Mouse (Mus musculus): ENCODE results near the gene Lpar4.

Lpar4 gene

DNA sequence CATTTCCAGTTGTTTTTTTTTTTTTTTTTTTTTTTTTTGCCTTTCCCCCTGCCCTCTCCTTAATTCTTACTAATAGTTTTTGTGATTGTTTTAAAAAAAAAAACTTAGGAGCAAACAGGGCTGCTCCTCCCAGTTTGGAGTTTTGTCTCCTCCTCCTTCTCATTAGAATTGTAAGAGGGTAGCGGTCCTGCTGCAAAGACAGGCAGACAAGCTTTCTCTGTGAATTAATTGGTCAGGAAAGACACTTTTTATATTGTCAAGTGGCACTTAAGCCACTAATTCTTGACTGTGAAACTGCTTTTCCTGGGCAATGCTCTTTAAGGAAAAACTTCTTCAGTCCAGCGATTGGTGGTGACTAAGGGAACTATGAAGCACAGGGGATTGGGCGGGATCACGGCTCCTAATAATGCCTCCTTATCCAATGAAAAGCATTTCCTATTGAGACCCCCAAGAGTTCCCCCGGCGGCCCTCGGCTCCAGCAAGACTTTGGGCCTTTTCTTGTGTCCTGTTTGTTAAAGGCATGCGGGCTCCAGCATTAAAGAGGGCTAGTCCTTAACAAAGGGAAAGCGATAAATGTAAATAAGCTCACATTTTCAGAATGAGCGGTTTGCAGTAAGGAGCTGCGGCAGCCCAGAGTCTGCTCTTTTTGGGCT, at the start of gene Lpar4:
TSS of gene Lpar4 (plus strand) at position 451 of the 653 bp plus-strand sequence.
- DNase-seq = no peak

DNA sequence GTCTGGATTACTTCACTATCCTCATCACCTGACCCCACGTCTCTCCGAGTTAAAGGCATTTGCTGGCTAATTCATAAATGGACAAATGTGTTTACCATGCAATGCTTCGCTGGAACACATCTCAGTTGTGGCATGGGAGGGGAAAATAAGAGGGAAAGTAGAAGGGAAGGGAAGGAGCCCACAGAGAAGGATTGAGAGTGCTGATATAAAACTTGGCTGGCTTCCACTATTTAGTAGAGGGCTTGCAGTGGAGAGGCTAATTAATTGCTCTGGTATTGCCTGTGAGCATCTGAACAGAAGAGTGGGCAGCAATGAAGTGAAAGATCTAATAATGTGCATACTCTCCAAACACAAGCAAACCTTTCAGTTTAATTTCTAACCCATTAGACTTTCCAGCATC, 49.0 kb upstream of the Lpar4 start:
- no peak for DNase-seq

DNA sequence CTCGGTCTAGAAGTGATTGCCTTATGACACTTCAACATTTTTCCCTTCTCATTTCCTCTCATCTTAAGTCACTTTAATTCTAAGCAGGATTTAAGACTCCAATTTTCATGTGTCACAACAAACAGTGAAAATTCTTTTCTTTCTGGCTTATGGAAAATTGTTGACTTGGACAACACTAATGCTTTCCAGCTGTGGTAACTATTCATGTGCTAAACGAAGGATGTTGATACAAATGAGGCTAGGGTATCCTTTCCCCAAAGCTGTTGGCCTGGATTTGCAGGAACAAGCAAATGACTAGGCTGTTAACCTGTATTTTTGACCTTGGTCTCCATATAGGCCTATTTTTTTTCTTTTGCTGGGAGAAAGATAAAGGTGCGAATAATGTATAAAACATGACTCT, 48.5 kb upstream of the Lpar4 start:
- no peak for DNase-seq

DNA sequence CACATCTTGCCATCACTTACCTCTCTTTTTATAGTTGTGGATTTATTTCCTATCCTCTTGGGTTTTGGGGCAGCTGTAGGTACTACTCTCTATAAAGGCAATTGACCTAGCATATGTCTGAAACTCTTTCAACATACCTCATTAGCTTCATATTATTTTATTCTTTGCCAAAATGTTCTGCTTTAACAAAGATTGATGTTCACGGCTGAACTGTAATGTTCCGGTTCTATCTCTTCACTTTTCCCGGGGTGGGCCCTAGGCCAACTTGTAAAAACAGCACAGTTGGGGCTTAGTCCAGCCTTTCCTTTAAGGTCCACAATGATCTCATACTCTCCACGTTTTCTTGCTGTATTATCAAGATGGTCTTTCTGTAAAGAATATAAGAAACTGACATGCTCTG, 48.1 kb upstream of the Lpar4 start:
- DNase-seq = no peak

- no peak for DNase-seq
These were observed 22.6 kb upstream of the Lpar4 start for GRCm38 (mm10) chrX:106897707-106898275.

GRCm38 (mm10) chrX:106920828-106921619, 599 bp downstream of the Lpar4 start:
- DNase-seq = peak; percentile 8

DNA sequence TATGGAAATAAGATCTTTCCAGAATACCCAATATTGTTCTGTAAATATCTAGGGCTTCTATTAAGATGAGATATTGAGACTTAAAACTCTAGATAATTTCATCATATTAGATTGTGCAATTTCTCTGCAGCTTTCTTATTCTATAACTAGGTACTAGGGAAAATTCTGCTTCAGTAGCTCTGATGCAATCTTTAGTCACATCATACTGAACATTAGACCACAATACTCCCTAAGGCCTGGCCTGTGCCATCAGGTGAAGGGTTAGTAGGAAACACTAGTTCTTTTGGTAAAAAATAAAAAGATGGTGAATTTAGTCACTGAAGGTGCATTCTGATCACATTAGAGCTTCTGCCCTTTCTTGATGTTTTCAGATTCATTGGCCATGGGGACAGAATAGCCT, 4.1 kb downstream of the Lpar4 start:
- no peak for DNase-seq

DNA sequence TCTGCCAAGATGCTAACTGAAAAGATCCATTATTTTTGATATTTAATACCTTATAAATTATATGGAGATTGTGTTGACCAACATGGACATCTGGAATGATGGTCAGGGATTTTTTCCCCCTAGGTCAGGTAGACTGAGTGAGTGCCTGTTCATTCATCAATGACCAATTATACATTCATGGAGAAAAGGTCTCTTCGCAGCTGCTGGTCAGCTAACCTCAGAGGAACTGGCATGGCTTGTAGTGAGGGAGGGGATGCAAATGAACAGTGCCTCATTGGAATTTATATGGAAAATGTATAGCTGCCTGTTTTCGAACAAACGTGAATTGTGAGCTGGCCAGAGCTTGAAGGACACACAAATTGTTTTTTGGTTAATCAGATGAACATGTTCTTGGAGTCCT, 18.9 kb downstream of the Lpar4 start:
- DNase-seq = no peak

DNA sequence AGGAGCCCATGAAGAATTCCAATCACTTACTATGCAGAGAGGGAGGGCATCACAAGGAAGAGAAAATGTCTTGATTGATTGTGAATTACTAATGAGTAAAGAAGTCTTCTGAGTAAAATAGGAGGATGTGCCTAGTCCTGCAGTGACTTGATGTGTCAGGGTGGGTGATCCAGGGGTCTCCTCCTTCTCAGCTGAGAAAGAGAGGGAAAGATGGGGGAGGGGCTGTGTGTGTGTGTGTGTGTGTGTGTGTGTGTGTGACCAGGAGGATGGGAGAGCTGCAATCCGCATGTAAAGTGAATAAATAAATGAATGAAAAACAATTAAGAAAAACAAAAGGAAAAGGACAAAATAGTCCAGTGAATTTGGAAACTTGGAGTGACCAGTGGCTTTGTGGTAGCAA, 30.1 kb downstream of the Lpar4 start:
- no peak for DNase-seq

- DNase-seq = no peak
These were observed 30.6 kb downstream of the Lpar4 start for GRCm38 (mm10) chrX:106951016-106951415.

GRCm38 (mm10) chrX:106953840-106954239, 33.4 kb downstream of the Lpar4 start:
- DNase-seq = no peak

DNA sequence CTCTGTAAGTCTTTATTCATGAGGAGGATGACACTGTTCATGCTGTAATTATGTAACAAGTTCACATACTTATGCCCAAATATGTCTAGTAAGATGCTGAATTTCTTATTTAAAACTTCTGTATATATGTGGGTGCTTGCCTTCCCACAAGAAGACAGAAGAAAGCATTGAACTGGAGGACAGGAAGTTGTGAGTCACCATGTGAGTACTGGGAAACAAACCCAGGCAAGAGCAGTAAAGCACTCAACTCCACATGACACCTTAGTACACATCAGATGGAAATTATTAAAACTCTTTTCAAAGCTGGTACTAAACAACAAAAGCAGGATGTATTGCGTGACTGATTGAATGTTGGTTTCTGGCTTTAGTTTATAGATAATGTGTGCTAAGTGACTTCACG, 41.8 kb downstream of the Lpar4 start:
- no peak for DNase-seq

- no peak for DNase-seq
These were observed 43.9 kb downstream of the Lpar4 start for GRCm38 (mm10) chrX:106964326-106964725.
